Mouse (Mus musculus) bone marrow, adult 2 months (tissue): ENCODE results near the gene Ptprg.

Experiments
- CTCF ChIP-seq: fragments of 200-500 bp; IDR thresholded peaks from 2 replicates; pipeline ENCODE4 v1.5.1; 2011; ENCODE audit warnings: low read length, control low read depth; ENCODE audit not compliant: control insufficient read depth, insufficient read depth
- POLR2A ChIP-seq: fragments of 200-500 bp; IDR thresholded peaks from 2 replicates; pipeline ENCODE4 v1.6.1; 2011; ENCODE audit warnings: low read depth, mild to moderate bottlenecking, control low read depth, low read length, borderline replicate concordance; ENCODE audit not compliant: control insufficient read depth

- TF ChIP-seq CTCF (no peak), POLR2A (no peak)
Observed at GRCm38 (mm10) chr14:12189717-12190600, 636.6 kb downstream of the Ptprg start.
